Mouse (Mus musculus) megakaryocyte-erythroid progenitor cell, adult 5-6 weeks (primary cell): ENCODE measurements around the gene Ctse. TPM values are rescaled to one million over a fixed set of nuclear protein-coding genes. Genes with fewer than 3 reads are reported as not detected.

Experiments used
- ATAC-seq: replicated peaks from 2 replicates; pipeline ENCODE4 v1.8.0; 2016; ENCODE audit warnings: mild to moderate bottlenecking, inconsistent platforms; ENCODE audit not compliant: severe bottlenecking, poor library complexity, low FRiP score, low TSS enrichment
- total RNA-seq, 2 experiments: library from RNA; stranded (forward) in 1 of 2; stranded (reverse) in 1 of 2; fragments of 200-1000, 215-1000 nt in 1 of 2; fragments of >200 nt in 1 of 2; fragmentation: Nextera tagmentation in 1 of 2; gene quantifications; 2 replicates each; pipeline ENCODE4 v1.2.3; 2014 to 2017

Gene Ctse
- total RNA-seq, 2 experiments from 2014 or later: 329 to 406 TPM

- no peak for ATAC-seq
These were observed 3.5 kb downstream of the Ctse start for GRCm38 (mm10) chr1:131641565-131641964.

- ATAC-seq: no peak
These were observed 4.1 kb downstream of the Ctse start for GRCm38 (mm10) chr1:131642251-131642650.

- ATAC-seq: 0 out of 2 replicates have a peak, but pooled peaks have one; percentile 39
These were observed 14.8 kb downstream of the Ctse start for GRCm38 (mm10) chr1:131652670-131653443.

DNA sequence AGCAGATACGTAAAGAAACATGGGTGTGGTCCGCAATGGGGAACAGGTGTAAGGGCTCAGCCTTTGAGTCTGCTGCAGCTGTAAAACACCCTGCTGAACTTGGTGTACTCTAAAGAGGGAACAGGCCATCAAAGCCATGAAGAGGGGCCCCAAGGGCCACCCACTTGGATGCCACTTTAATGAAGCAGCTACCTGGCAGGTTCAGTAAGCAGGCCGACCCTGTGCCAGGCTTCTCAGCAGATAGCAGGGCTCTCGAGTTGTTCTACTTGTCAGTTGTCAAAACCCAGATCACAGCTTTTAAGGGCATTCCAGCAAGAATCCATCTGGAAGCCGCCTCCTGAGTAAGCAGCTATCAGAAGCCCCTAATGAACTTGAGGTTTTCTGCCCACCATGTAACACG is 17.5 kb downstream of the Ctse start:
- ATAC-seq: no peak

DNA sequence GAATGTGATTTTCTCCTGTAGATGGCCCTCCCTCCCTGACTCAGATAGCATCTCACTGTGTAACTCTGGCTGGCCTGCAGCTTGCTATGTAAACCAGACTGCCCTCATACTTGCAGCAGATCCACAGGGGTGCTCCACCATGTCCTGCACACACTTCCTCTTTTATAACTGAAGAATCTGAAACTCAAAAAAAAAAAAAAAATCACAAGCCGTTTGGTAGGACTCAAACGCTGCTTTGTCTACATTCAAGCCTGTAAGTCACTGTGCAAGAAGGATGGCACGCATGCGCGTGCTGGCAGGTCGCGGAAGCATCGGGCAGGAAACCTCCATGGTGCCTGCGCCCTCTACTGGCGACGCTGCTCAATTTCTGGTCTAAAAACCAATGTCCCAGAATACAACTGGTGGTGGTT is 19.8 kb downstream of the Ctse start:
- ATAC-seq: peak; percentile 68

GRCm38 (mm10) chr1:131659512-131660085 is 21.5 kb downstream of the Ctse start:
- ATAC-seq: no peak

DNA sequence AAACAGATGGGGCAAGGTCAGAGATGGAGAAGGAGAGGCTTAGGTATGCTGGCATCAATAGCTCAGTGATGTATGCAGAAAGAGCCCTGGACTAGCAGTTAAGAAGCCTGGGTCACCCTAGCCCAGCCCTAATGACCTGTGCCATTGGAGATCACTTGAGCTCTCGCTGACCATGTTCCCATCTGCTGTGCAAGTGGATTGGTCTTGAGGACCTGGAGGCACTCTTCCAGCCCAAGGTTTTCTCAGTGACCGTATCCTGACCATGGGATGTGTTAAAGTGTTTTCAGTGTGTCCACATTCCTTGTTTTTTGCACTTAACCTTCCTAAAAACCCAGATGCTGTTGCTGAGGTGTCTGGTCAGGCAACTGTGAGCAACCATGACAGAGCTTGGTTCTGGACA is 22.2 kb downstream of the Ctse start:
- no peak for ATAC-seq

GRCm38 (mm10) chr1:131660716-131661472 is 22.8 kb downstream of the Ctse start:
- peak; percentile 27 for ATAC-seq

GRCm38 (mm10) chr1:131661749-131662148 is 23.6 kb downstream of the Ctse start:
- peak; percentile 70 for ATAC-seq

DNA sequence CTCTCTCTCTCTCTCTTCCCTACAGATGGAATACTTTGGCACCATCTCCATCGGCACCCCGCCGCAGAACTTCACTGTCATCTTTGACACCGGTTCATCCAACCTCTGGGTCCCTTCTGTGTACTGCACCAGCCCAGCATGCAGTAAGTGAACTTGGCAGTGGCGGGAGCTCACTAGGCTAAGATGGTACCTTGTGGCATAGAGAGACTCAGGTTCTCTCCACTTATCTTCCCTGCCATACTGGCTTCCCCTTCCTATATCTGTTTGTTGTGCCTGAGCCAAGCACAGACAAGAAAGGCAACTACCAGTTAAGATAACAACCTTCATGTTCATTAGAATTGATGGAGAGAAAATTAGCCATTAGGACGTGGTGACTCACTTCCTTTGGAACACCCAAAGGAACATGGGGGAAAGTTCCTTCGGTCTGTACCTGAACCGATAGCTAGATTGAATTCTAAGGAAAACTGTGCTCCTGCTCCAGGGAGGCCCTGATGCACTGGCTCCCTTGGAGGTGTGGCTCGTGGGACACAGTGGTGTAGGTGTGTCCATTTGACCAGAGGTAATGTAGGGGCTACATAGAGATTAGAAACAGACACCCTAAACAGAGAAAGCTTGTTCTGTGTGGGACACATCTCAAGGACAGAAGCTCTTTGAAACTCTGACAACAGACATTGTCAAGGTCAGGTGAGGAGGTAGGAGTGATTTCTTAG is 25.3 kb downstream of the Ctse start:
- ATAC-seq: peak; percentile 79

GRCm38 (mm10) chr1:131664136-131664535 is 26.0 kb downstream of the Ctse start:
- no peak for ATAC-seq

- no peak for ATAC-seq
These were observed 27.8 kb downstream of the Ctse start for GRCm38 (mm10) chr1:131665886-131666285.

DNA sequence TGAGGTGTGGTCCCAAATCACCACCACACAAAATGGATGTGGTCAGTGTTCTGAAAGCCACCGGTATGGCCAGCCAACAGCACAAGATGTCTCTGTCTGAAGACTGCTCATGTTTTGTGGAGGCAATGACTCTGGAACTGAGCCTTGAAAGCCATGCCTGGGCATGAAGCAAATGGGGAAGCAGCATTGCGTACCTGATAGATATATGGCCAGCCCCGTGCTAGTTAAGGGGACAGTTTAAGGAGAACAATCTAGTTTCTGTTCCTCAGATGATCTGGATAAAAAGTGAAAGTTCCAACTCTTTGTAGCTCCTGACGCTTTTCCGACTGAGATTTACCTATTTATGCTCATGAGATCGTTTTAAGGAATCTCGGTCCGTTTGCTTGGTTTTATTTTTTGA is 33.0 kb downstream of the Ctse start:
- ATAC-seq: no peak

DNA sequence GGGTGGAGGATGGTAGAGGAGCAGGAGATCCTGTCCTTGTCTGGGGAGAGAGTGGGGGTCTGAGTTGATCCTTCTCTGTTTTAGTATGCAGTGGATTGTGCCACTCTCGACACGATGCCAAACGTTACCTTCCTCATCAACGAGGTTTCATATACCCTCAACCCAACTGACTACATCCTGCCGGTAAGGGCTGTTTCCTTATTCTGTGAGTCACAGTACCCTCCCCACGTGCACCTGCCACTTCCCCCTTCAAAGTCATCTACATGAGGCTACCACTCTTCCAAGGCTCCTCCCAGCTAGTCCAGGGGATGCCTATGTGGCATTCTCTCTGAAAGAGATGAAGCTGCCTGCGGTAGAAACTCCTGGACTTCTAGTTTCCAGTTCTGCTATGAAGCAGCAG is 34.3 kb downstream of the Ctse start:
- no peak for ATAC-seq

- no peak for ATAC-seq
These were observed 41.5 kb downstream of the Ctse start for GRCm38 (mm10) chr1:131679644-131680043.

DNA sequence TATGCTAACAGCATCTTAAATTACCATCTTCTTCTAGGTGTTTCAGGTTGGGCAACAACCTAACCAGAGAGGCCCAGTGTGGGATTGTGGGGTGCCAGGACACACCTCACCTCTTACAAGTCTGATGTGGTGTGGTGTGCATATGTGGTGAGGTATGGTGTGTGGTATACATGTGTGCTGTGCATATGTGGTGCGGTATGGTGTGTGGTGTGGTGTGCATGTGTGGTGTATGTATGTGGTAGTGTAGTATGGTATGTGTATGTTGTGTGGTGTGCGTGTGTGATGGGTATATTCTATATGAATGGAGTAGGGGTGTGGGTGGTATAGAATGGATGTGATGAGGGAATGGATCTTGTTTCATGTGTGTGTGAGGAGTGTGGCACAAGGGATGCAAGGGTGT is 49.6 kb downstream of the Ctse start:
- no peak for ATAC-seq

DNA sequence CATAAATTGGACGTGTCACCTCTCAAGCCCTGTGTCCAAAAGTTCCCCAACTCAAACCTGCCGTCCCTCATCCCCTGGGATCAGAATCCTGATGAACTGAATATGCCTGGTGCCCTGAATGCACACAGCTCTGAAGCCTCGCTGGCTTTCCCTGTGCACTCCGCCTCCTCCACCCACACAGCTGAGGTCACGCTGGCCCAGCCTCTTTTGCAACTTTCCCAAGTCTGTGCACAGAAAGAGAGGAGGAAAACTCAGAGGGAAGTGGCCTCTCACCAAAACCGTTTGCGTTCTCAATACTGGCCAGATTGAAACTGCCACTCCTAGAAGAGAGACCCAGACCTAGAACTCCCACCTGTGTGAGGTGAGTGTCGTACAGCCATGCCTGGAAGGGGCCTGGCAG is 50.4 kb downstream of the Ctse start, which contains the start of gene Rab7b:
Gene Rab7b, plus strand, starts transcription at position 221 of the 400 bp plus-strand sequence.
- ATAC-seq: no peak

DNA sequence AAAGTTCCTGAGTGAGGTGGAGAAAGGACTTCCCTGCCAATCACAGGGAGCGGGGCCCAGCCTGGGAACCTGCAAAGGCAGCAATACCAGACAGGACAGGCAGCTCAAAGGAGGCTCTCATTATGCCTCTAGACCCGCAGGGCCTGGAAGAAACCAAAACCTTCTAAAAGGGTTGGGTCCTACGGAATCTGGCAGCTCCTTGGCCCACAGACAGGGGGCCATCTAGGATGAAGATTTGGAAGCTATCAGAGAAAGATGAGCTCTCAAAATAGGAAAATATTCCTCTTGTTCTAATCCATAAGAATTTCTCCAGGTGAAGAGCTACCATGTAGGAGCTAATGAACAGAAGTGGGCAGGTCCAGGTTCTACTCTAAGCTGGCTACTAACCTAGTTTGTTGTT is 50.9 kb downstream of the Ctse start:
- no peak for ATAC-seq

DNA sequence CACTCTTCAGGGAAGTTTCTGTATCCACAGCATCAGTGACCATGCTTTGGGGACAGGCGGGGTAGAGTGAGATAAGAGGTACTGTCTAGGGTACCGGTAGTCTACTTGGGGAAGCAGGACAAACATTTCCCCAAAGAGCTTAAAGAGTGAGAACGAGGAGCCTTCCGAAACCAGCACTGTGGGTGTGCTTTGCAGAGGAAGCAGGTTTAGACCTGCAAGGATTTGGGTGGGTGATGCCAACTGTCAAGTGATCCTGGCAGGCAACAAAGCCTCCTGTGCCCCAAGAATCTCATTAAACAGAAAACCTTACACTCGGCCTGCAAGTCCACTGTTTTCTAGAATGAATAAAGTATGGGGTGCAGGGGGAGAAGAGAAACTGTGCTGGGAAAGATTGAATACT is 51.8 kb downstream of the Ctse start:
- no peak for ATAC-seq

DNA sequence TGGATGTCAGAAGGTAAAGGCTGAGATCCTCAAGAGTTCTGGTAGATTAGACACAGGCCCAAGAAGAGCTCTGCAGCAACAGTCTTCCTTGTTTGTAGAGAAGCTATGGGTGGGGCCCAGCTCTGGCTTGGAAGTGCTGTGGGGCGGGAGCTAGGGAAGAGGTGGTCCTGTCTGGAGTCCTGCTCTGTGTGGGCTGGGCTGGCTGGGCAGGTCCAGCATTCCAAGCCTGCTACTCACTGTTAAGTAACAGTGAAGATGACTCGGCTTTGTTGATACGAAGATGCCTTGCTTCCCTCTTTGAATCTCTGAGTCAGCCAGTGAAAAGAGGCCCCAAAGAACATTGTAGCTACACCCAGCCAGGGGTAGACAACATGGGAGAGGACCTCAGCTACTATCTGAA is 52.3 kb downstream of the Ctse start:
- ATAC-seq: no peak
